Mouse (Mus musculus) cerebral cortex, adult 2 months (tissue): ENCODE measurements around the gene Tvp23a.

ENCODE experiments used
- whole genome bisulfite sequencing: fragments of 180-500 bp; shearing (Covaris S2); methylation state at CpG from one replicate; pipeline ENCODE4 v1.1.7; 2018; 5-methylcytosine and 5-hydroxymethylcytosine counted together

Gene Tvp23a

DNA sequence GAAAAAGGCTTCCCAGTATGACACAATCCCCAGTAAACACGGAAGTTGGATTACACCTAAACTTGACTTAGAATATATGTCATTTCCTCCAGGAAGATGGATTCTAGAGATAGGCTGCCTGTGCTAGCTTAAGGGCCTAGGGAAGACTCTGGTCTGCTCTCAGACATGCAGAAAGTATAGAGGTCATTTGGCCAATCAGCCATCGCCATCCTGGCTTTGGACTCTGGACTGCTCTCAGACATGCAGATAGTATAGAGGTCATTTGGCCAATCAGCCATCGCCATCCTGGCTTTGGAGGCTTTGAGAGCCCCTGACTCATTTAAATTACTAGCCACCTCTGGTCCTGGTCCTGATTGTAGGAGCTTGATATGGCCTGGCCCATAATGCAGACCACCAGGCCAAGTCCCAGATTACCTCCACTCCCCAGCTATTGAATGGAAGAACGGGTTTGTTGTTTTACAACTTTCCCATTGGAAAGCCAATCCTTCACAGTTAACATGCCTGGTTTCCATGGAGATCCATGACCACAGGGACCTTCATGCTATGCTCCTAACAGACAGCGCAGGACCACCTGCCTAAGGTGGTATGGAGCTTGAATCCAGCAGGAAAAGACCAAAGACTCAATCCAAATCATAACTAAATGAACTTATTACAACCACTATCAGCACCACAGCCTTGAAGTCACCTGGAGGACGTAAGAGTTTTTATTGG lies 6.9 kb upstream of the Tvp23a start:
- 89% methylated on average over 6 of the region's 6 CpGs for WGBS

DNA sequence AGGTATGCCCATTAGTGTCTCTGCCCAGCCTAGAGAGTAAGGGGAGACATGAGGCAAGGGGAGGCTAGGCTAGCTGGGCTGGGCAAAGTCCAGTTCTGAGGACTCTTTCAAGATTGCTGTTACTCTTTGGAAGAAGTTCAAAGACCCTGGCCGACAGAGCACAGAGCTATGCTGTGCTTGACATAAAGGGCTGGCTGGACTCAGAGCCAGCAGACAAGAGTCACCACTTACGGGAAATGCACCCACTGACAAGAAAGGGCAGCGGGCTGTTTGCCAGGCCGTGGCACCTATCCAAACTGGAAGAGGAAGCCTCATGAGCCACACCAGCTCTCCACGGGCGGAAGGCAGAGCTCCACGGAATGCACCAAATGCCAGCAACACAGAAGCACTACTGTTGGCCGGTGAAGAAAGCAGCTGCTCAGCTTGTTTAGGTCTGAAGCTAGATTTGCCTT lies 5.3 kb upstream of the Tvp23a start:
- 36% methylated on average over 8 of the region's 8 CpGs for WGBS

DNA sequence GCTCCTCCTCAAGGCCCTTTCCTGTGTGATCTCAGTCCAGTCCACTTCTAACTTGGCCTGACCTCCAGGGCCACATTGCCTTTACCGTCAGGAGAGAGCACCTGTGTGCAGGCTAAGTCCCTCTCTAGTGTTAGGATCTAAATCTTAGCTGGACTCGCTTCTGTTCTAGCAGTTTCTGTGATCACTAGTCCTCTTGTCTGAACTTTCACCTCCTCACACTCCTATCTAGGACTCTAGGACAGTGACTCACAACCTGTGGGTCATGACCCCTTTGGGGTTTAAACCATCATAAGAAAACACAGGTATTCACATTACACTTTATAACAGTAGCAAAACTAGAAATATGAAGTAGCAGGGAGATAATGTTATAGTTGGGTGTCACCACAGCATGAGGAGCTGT lies 4.7 kb upstream of the Tvp23a start:
- WGBS, result 90% methylated on average over 2 of the region's 2 CpGs

DNA sequence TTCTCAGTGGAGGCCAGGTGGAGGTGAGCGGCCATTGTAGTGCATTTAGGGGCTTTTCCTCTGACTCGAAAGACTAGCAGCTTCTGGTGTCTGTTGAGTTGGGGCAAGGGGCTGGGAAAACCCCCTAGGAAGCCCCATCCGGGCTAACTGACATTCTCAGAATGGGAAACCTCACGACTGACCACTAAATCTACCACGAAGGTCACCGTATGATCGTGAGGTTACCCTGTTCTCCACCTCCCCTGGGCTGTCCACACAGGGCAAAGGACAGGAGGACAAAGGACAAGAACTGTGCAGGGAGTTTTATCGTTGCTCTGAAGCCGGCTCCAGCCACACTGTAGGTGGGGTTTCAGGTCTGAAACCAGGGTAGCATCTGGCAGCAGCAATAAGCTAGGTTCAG lies 1.8 kb upstream of the Tvp23a start:
- WGBS, result 82% methylated on average over 9 of the region's 9 CpGs

DNA sequence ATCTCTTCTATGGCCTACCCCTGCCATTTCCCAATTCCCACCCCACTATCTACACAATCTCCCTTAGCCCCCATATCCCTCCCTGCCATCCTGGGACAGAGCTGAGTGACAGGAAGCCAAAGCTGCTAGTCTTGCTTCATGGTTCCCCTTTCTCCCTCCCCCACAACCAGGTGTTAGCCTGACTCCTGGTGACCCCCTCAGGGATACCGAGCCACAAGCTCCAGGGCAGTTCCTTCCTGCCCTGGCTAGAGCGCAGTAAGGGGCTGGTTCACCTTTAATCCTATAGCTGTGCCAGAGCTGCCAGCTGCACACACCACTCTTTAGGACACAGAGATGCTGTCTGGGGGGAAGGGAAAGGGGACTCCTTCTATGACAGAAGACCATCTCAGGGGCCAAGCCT lies 619 bp upstream of the Tvp23a start:
- 78% methylated on average over 2 of the region's 2 CpGs for WGBS

DNA sequence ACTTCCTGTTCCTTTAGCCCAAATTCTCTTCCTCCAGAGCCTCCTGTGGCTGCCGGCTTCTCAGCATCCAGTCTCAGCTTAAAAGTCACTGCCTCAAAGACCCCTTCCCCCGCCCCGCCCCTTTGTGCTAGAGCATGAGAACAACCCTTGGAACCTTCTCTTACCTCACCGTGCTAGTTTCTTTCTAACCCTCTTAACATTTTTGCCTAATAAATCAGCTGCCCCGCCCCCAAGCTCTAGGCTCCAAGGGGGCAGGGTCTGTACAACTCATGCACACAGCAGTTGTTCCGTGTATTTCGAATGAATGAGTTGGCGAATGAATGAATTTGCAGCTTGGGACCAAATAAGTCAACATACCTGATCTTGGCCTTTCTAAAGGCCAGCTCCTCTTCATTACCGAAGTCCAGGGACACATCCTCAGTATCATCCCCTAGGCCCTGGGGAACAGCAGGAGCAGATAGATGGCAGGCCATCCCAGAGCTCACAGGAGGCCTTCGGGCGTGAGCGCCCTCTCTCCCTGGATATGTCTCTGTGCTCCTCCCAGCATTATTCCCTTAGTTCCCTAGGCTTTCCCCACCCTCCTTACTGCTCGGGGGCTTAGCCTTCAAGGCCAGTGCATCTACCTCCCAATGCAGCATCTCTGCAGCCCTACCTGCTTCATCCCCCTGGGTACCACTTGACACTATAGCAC lies 444 bp downstream of the Tvp23a start:
- WGBS, result 16% methylated on average over 13 of the region's 13 CpGs

DNA sequence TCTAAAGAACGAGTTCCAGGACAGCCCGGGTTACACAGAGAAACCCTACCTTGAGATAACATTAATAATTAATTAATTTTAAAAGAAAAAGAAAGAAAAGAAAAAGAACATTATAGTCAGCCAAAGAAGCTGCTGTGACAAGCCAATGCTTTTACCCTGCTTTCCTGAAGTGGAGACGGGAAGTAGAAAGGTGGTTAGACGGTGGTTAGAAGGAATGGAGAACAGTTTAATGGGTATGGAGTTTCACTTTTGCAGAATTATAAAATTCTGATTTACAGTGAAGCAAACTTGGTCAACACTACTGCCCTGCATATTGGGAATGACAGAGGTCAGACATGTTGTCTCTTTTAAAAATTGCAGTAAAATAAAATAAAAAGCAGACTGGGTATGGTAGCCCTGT lies 5.4 kb downstream of the Tvp23a start:
- WGBS, result 92% methylated on average over 4 of the region's 4 CpGs

GRCm38 (mm10) chr16:10441328-10441727 lies 5.8 kb downstream of the Tvp23a start:
- 74% methylated on average over 6 of the region's 6 CpGs for WGBS

DNA sequence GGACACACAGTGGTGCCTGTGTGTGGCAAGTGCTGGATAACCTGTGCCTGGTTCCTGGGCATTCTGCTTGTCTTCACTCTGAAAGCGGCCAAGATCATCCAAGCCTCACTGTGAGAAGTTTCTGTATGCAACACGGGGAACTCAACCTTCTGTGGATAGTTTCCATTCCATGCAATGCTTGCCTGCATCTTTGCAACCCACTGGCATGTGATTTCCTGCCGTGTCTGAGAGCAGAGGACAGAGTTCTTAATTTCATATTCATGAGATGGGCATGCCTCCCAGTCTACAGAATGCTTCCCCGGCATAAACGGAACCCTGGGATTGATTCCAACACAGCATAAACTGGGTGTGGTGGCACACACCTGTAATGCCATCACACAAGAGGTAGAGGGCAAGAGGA lies 9.1 kb downstream of the Tvp23a start:
- WGBS, result 47% methylated on average over 5 of the region's 5 CpGs

DNA sequence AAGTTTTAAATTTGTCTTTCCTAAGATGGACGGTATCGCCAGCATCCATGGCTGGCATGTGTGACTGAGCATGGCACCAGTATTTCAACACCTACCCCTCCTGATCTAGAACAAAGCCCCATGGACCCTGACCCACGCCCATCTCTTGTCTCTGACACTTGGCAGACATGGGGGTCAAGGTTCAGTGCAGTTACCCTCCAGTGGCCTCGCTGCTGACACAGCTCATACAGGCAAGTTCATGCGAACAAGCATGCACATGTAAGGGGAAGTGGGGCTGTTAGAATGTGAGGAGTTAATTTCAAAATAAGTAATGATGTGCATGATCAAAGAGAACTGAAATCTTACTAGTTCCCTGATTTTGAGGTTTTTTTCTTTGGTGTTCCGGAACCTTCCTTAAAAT lies 11.0 kb downstream of the Tvp23a start:
- 94% methylated on average over 6 of the region's 6 CpGs for WGBS

GRCm38 (mm10) chr16:10433344-10433743 lies 13.8 kb downstream of the Tvp23a start:
- 89% methylated on average over 5 of the region's 5 CpGs for WGBS

DNA sequence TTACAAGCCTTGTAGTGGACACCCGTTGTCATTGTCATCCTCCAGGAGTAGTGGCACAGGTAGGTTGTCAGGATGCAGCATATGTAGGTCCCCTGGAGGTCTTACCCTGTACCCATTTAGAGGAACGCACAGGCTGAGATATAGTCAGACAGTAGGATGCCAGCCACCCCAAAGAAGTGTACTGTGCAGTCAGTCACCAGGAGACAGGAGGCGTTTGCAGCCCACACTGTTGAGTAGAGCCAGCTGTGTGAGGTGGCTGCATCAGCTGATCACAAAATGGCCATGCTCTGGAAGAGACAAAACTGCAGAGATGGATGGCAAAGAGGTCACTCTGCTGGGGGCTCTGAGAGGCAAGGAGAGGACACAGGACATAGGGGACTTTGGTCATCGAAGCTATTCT lies 14.8 kb downstream of the Tvp23a start:
- WGBS, result 72% methylated on average over 4 of the region's 4 CpGs

DNA sequence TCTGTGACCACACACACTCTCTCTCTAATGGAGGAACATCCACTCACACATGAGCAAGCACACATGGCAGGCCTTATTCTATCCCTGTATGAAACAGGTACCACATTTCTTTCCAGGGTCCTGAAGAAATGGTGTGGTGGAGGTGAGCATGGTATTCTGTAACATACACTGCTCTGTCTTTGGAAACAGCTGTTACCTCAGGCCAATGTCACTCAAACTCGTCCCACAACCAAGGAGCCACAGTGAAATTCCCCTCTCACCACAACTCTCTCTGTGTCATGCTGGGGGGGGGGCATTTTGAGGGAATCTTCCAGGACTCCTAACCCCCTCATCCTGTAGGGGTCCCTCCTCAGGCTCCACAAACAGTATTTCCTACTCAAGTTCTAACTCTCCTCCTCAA lies 15.3 kb downstream of the Tvp23a start:
- 88% methylated on average over 1 of the region's 1 CpGs for WGBS

GRCm38 (mm10) chr16:10420447-10421054 lies 26.6 kb downstream of the Tvp23a start:
- WGBS, result 75% methylated on average over 9 of the region's 9 CpGs

- 88% methylated on average over 9 of the region's 9 CpGs for WGBS
These were observed 29.4 kb downstream of the Tvp23a start for GRCm38 (mm10) chr16:10417723-10418259.

GRCm38 (mm10) chr16:10416866-10417265 lies 30.3 kb downstream of the Tvp23a start:
- 87% methylated on average over 4 of the region's 4 CpGs for WGBS

DNA sequence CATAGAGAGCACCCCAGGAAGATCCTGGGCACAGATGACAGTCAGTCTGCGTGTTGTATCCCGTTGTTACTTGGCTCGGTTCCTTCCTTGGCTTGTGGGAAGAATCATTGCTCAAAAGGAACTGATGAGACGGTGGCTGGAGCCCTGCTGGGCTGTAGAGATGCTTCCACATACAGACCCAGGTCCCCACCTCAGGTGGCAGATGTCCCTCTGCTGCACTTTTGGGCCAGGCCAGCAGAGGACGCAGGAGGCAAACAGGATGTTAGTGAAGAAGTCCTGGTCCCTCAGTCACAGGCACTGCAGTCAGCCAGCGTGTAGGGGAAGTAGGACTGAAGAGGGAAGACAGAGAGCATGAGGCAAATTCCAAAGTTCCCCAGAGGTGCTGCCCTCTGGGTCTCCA lies 31.2 kb downstream of the Tvp23a start:
- 51% methylated on average over 6 of the region's 6 CpGs for WGBS

- WGBS, result 2% methylated on average over 56 of the region's 56 CpGs
These were observed 35.1 kb downstream of the Tvp23a start, which contains the start of gene Nubp1 for GRCm38 (mm10) chr16:10411764-10412746. Nubp1 (plus strand) TSS chr16:10411948.

DNA sequence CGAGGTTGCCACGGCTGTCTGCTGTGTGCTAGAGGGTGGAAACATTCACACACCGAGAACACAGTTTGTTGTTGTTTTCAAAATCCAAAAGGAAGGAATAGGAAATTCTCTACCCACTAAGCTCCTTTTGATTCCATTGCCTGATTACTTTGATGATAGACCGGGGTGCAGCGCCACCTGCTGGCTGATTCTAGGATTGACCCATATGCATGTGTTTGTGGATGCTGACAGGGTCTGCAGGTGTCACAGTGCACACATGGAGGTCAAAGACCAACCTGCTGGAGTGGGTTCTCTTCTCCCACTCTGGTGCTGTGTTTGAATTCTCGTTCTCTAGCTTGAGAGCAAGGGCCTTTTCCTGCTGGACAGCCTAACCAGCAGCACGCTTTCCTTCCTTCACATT lies 48.0 kb downstream of the Tvp23a start:
- 21% methylated on average over 7 of the region's 7 CpGs for WGBS

GRCm38 (mm10) chr16:10398755-10399154 lies 48.4 kb downstream of the Tvp23a start:
- 83% methylated on average over 5 of the region's 5 CpGs for WGBS
